In the genomic region with DNA sequence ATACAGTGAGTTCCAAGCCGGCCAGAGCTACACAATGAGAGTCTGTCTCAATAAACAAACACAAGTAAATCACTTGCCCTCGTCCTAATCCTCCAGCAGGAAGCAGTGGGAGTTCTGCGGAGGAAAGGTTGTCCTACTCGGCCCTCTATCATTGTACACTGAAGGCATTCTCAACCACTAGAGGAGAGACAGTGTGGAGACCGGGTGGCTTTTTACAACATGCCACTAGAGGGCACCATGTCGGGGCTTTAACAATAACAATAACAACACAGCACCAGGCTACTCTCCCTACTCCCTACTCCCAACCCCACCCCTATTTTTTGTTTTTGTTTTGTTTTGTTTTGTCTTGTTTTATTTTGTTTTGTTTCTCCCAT, we compare ENCODE assay signal across 8 mouse cellular contexts. TPM values are rescaled to one million over a fixed set of nuclear protein-coding genes. Genes with fewer than 3 reads are reported as not detected.
DNase-seq lines count a peak whose midpoint lies in the region; ATAC-seq and TF ChIP-seq lines count a peak whose summit lies in the region.

No protein-coding gene starts in this region.

- ATAC-seq in kidney, embryonic 14.5 days (ENCODE audit: low FRiP score, low TSS enrichment), result peak; percentile 70
- peak; percentile 45; the same call in 1 of the 2 replicates for ATAC-seq in neural tube, embryonic 13.5 days (ENCODE audit: low read depth)

- DNase-seq in CD4-positive helper T cell, adult 2 months (ENCODE audit: low read depth, low spot score), result peak; percentile 75
- DNase-seq in Muller cell, postnatal 12 days (ENCODE audit: inconsistent ontology term), result peak; percentile 58
- DNase-seq in cerebellum, postnatal 25 days, result peak; percentile 50 to 69
- DNase-seq in heart, adult 2 months, result peak; percentile 65 to 68
- peak; percentile 44 for DNase-seq in liver, adult 2 months (ENCODE audit: extremely low read depth, low read depth, low spot score)
- DNase-seq in thymus, postnatal 4 days, result peak; percentile 77

- no peaks in the 10 kb centered on the region for H3K27me3 ChIP-seq in heart, adult 2 months (ENCODE audit: control insufficient read depth, insufficient read depth, low read length)
- H3K27me3 ChIP-seq in kidney, embryonic 14.5 days (ENCODE audit: control insufficient read depth, insufficient read depth, low read length), result no peaks in the 10 kb centered on the region
- no peaks in the 10 kb centered on the region for H3K27me3 ChIP-seq in liver, adult 2 months (ENCODE audit: control insufficient read depth, insufficient read depth, low read length)
- no peaks in the 10 kb centered on the region for H3K27me3 ChIP-seq in neural tube, embryonic 13.5 days

- peaks cover 2% of the 10 kb centered on the region for H3K4me1 ChIP-seq in heart, adult 2 months (ENCODE audit: control insufficient read depth, insufficient read depth, low read length)
- no peaks in the 10 kb centered on the region for H3K4me1 ChIP-seq in kidney, embryonic 14.5 days (ENCODE audit: control insufficient read depth, insufficient read depth, low read length)
- H3K4me1 ChIP-seq in liver, adult 2 months (ENCODE audit: control insufficient read depth, insufficient read depth, low read length), result no peaks in the 10 kb centered on the region
- H3K4me1 ChIP-seq in neural tube, embryonic 13.5 days (replicated peaks), result no peaks in the 10 kb centered on the region

- 19% methylated on average over 6 of the region's 6 CpGs for WGBS in heart, adult 2 months
- WGBS in kidney, embryonic 14.5 days, result 36% methylated on average over 6 of the region's 6 CpGs
- 38% methylated on average over 6 of the region's 6 CpGs for WGBS in liver, adult 2 months
- WGBS in neural tube, embryonic 13.5 days, result 34% methylated on average over 6 of the region's 6 CpGs

- TF ChIP-seq POLR2A in heart, adult 2 months (IDR thresholded peaks at IDR 0.05; ENCODE audit: insufficient read depth, low read depth, low read length), result no peak
- TF ChIP-seq POLR2A in liver, adult 2 months (IDR thresholded peaks at IDR 0.05; ENCODE audit: extremely low read depth, insufficient read depth, low read length), result no peak

- intact Hi-C loops in heart, adult 2 months (cut with DNase I), result loop anchor here (2.0 to 10.0 kb wide), 3 partner anchors 135 to 267 kb away; a partner anchor contains a TSS

- no peak overlapping the region for H3K9ac ChIP-seq in heart, adult 2 months (ENCODE audit: low read depth, low read length)
- no peak overlapping the region for H3K9ac ChIP-seq in kidney, embryonic 14.5 days (ENCODE audit: low read depth, low read length)
- H3K9ac ChIP-seq in liver, adult 2 months (ENCODE audit: low read depth, low read length), result no peak overlapping the region
- H3K9ac ChIP-seq in neural tube, embryonic 13.5 days, result no peak overlapping the region

- no peaks in the 10 kb centered on the region for H3K79me2 ChIP-seq in heart, adult 2 months (replicated peaks; ENCODE audit: control insufficient read depth, insufficient read depth, low read length)
- no peaks in the 10 kb centered on the region for H3K79me2 ChIP-seq in liver, adult 2 months (ENCODE audit: control insufficient read depth, insufficient read depth, low read length)

- H3K4me2 ChIP-seq in kidney, embryonic 14.5 days (replicated peaks; ENCODE audit: low read depth, low read length), result no peak overlapping the region
- H3K4me2 ChIP-seq in neural tube, embryonic 13.5 days, result no peak overlapping the region

- no peaks in the 10 kb centered on the region for H3K9me3 ChIP-seq in kidney, embryonic 14.5 days (ENCODE audit: control insufficient read depth, low read length)
- H3K9me3 ChIP-seq in neural tube, embryonic 13.5 days, result no peaks in the 10 kb centered on the region

- peak overlapping the region; percentile 29; the same call in 1 of the 2 replicates for H3K27ac ChIP-seq in heart, adult 2 months
- H3K27ac ChIP-seq in kidney, embryonic 14.5 days (ENCODE audit: low read depth, low read length), result no peak overlapping the region
- H3K27ac ChIP-seq in liver, adult 2 months (replicated peaks; ENCODE audit: insufficient read depth, low read depth, low read length), result no peak overlapping the region
- H3K27ac ChIP-seq in neural tube, embryonic 13.5 days (replicated peaks), result no peak overlapping the region

- 0 out of 2 replicates have a peak, but pooled peaks have one; percentile 18 for TF ChIP-seq EP300 in heart, adult 2 months (IDR thresholded peaks at IDR 0.05; ENCODE audit: insufficient read depth, low read depth, low read length)

- no peak overlapping the region for H3K4me3 ChIP-seq in heart, adult 2 months
- H3K4me3 ChIP-seq in kidney, embryonic 14.5 days (ENCODE audit: low read length), result no peak overlapping the region
- no peak overlapping the region for H3K4me3 ChIP-seq in liver, adult 2 months (ENCODE audit: insufficient read depth, low read depth, low read length)
- H3K4me3 ChIP-seq in neural tube, embryonic 13.5 days, result no peak overlapping the region

- no peaks in the 10 kb centered on the region for H3K36me3 ChIP-seq in heart, adult 2 months (ENCODE audit: control insufficient read depth, insufficient read depth, low read length)
- no peaks in the 10 kb centered on the region for H3K36me3 ChIP-seq in kidney, embryonic 14.5 days (ENCODE audit: control insufficient read depth, insufficient read depth, low read length)
- no peaks in the 10 kb centered on the region for H3K36me3 ChIP-seq in liver, adult 2 months (ENCODE audit: control insufficient read depth, insufficient read depth, low read length)
- H3K36me3 ChIP-seq in neural tube, embryonic 13.5 days, result no peaks in the 10 kb centered on the region

- TF ChIP-seq CTCF in heart, adult 2 months (IDR thresholded peaks at IDR 0.05), result peak; percentile 69
- peak; percentile 47 for TF ChIP-seq CTCF in liver, adult 2 months (IDR thresholded peaks at IDR 0.05; ENCODE audit: low read depth, low read length)

RNA-seq across cellular contexts. Expression of a gene that starts 17.0 kb away (rescaled TPM):
- total RNA-seq in heart, adult 2 months (2021), result not detected
- polyA plus RNA-seq in heart, adult 2 months (2012; rRNA removed), result 0.12 and 0.21 TPM in 2 replicates
- polyA plus RNA-seq in kidney, embryonic 14.5 days (2014; fragmentation: Nextera tagmentation; extraction: Ambion mirVana), result not detected in 2 replicates
- total RNA-seq in liver, adult 2 months (2014; rRNA removed), result 0.09 TPM in 1 of 2 replicates, not detected in the other
- polyA plus RNA-seq in liver, adult 2 months (2012; rRNA removed), result not detected in 2 replicates
- not detected in 2 replicates for polyA plus RNA-seq in neural tube, embryonic 13.5 days (2015; fragmentation: Nextera tagmentation; extraction: Ambion mirVana)

RNA-seq across cellular contexts. Expression of a gene that starts 30.4 kb away (rescaled TPM):
- 1 to 10 TPM; 6.8 TPM for total RNA-seq in heart, adult 2 months (2021)
- polyA plus RNA-seq in heart, adult 2 months (2012; rRNA removed), result 1.9 and 3.0 TPM in 2 replicates
- 18.3 and 26.4 TPM in 2 replicates for polyA plus RNA-seq in kidney, embryonic 14.5 days (2014; fragmentation: Nextera tagmentation; extraction: Ambion mirVana)
- total RNA-seq in liver, adult 2 months (2014; rRNA removed), result 4.9 and 5.4 TPM in 2 replicates
- 1.2 and 1.7 TPM in 2 replicates for polyA plus RNA-seq in liver, adult 2 months (2012; rRNA removed)
- 11.9 and 12.6 TPM in 2 replicates for polyA plus RNA-seq in neural tube, embryonic 13.5 days (2015; fragmentation: Nextera tagmentation; extraction: Ambion mirVana)

RNA-seq across cellular contexts. Expression of a gene that starts 32.3 kb away (rescaled TPM):
- 10 to 100 TPM; 15.2 to 19.7 TPM for total RNA-seq in heart, adult 2 months (2021)
- 20.5 and 28.6 TPM in 2 replicates for polyA plus RNA-seq in heart, adult 2 months (2012; rRNA removed)
- 9.7 and 13.2 TPM in 2 replicates for polyA plus RNA-seq in kidney, embryonic 14.5 days (2014; fragmentation: Nextera tagmentation; extraction: Ambion mirVana)
- 37.5 and 44.2 TPM in 2 replicates for total RNA-seq in liver, adult 2 months (2014; rRNA removed)
- 27.9 and 43.0 TPM in 2 replicates for polyA plus RNA-seq in liver, adult 2 months (2012; rRNA removed)
- 3.5 and 3.7 TPM in 2 replicates for polyA plus RNA-seq in neural tube, embryonic 13.5 days (2015; fragmentation: Nextera tagmentation; extraction: Ambion mirVana)

RNA-seq across cellular contexts. Expression of a gene that starts 35.4 kb away (rescaled TPM):
- under 1 TPM in 1 of 2 experiments, not detected in 1; 0.47 TPM for total RNA-seq in heart, adult 2 months (2021)
- polyA plus RNA-seq in heart, adult 2 months (2012; rRNA removed), result 1.4 and 1.8 TPM in 2 replicates
- 0.44 TPM in 1 of 2 replicates, not detected in the other for polyA plus RNA-seq in kidney, embryonic 14.5 days (2014; fragmentation: Nextera tagmentation; extraction: Ambion mirVana)
- total RNA-seq in liver, adult 2 months (2014; rRNA removed), result not detected in 2 replicates
- polyA plus RNA-seq in liver, adult 2 months (2012; rRNA removed), result 0.16 TPM in 1 of 2 replicates, not detected in the other
- polyA plus RNA-seq in neural tube, embryonic 13.5 days (2015; fragmentation: Nextera tagmentation; extraction: Ambion mirVana), result not detected in 2 replicates
